Mouse (Mus musculus) E14TG2a.4 (cell line): Measurements from ENCODE around the gene A730071L15Rik.

Experiments used
- H3K27me3 ChIP-seq: 2 replicates; pipeline ENCODE4 v1.6.1; 2014; ENCODE audit warnings: low read length, control low read depth; ENCODE audit not compliant: insufficient read depth
- H3K36me3 ChIP-seq: 2 replicates; pipeline ENCODE4 v1.6.1; 2014; ENCODE audit warnings: low read length, control low read depth; ENCODE audit not compliant: insufficient read depth
- H3K4me1 ChIP-seq: replicated peaks from 2 replicates; pipeline ENCODE4 v1.6.1; 2014; ENCODE audit warnings: low read depth, low read length, control low read depth
- H3K4me3 ChIP-seq: replicated peaks from 2 replicates; pipeline ENCODE4 v1.5.1; 2014; ENCODE audit warnings: mild to moderate bottlenecking, low read length
- H3K9me3 ChIP-seq: 2 replicates; pipeline ENCODE4 v1.6.1; 2014; ENCODE audit warnings: low read length, control low read depth
- CTCF ChIP-seq: conservative IDR thresholded peaks from 2 replicates; pipeline ENCODE4 v1.5.1; 2014; ENCODE audit warnings: low read length
- NANOG ChIP-seq: IDR thresholded peaks from 2 replicates; pipeline ENCODE4 v1.6.1; 2014; ENCODE audit warnings: borderline replicate concordance, low read length, mixed read lengths
- POU5F1 ChIP-seq: IDR thresholded peaks from 2 replicates; pipeline ENCODE4 v1.6.1; 2014; ENCODE audit warnings: low read length, borderline replicate concordance

Gene A730071L15Rik

GRCm38 (mm10) chr11:6199410-6200086, at the start of gene A730071L15Rik:
Gene A730071L15Rik (plus strand): TSS chr11:6200029.
- H3K9me3 ChIP-seq: no peaks in the 10 kb centered on the region
- peaks cover 29% of the 10 kb centered on the region for H3K36me3 ChIP-seq
- peak within 1 kb of the TSS; percentile 100 for H3K4me3 ChIP-seq
- TF ChIP-seq CTCF: no peak
- no peak for TF ChIP-seq NANOG
- no peak for TF ChIP-seq POU5F1
- H3K27me3 ChIP-seq: no peaks in the 10 kb centered on the region
- H3K4me1 ChIP-seq: peaks cover 53% of the 10 kb centered on the region

GRCm38 (mm10) chr11:6152864-6153263, 47.0 kb upstream of the A730071L15Rik start:
- no peak for TF ChIP-seq POU5F1
- TF ChIP-seq CTCF: no peak
- no peak for TF ChIP-seq NANOG
- Histone ChIP-seq H3K9me3 (no peaks in the 10 kb centered on the region), H3K27me3 (no peaks in the 10 kb centered on the region), H3K36me3 (peaks cover 25% of the 10 kb centered on the region), H3K4me3 (no peak overlapping the region), H3K4me1 (peaks cover 56% of the 10 kb centered on the region)

- H3K36me3 ChIP-seq: peaks cover 18% of the 10 kb centered on the region
- peak overlapping the region; percentile 13 for H3K4me3 ChIP-seq
- H3K27me3 ChIP-seq: no peaks in the 10 kb centered on the region
- H3K9me3 ChIP-seq: no peaks in the 10 kb centered on the region
- TF ChIP-seq POU5F1 (no peak), NANOG (no peak), CTCF (no peak)
- peaks cover 65% of the 10 kb centered on the region for H3K4me1 ChIP-seq
Measured at GRCm38 (mm10) chr11:6154211-6154701, 45.6 kb upstream of the A730071L15Rik start.

GRCm38 (mm10) chr11:6156651-6157050, 43.2 kb upstream of the A730071L15Rik start:
- peaks cover 86% of the 10 kb centered on the region for H3K4me1 ChIP-seq
- no peak overlapping the region for H3K4me3 ChIP-seq
- no peaks in the 10 kb centered on the region for H3K36me3 ChIP-seq
- TF ChIP-seq NANOG: no peak
- no peak for TF ChIP-seq CTCF
- no peak for TF ChIP-seq POU5F1
- H3K9me3 ChIP-seq: no peaks in the 10 kb centered on the region
- H3K27me3 ChIP-seq: no peaks in the 10 kb centered on the region

GRCm38 (mm10) chr11:6157119-6157518, 42.7 kb upstream of the A730071L15Rik start:
- H3K4me3 ChIP-seq: no peak overlapping the region
- TF ChIP-seq CTCF: no peak
- no peak for TF ChIP-seq POU5F1
- TF ChIP-seq NANOG: no peak
- no peaks in the 10 kb centered on the region for H3K27me3 ChIP-seq
- H3K36me3 ChIP-seq: no peaks in the 10 kb centered on the region
- H3K9me3 ChIP-seq: no peaks in the 10 kb centered on the region
- peaks cover 87% of the 10 kb centered on the region for H3K4me1 ChIP-seq

- Histone ChIP-seq H3K27me3 (no peaks in the 10 kb centered on the region), H3K4me1 (peaks cover 88% of the 10 kb centered on the region), H3K4me3 (no peak overlapping the region), H3K9me3 (no peaks in the 10 kb centered on the region), H3K36me3 (no peaks in the 10 kb centered on the region)
- no peak for TF ChIP-seq CTCF
- TF ChIP-seq POU5F1: no peak
- no peak for TF ChIP-seq NANOG
Measured at GRCm38 (mm10) chr11:6158515-6158914, 41.3 kb upstream of the A730071L15Rik start.

GRCm38 (mm10) chr11:6159704-6160275, 40.0 kb upstream of the A730071L15Rik start:
- Histone ChIP-seq H3K4me3 (no peak overlapping the region), H3K4me1 (peaks cover 88% of the 10 kb centered on the region), H3K36me3 (0 out of 2 replicates have a peak, but pooled peaks cover 2% of the 10 kb centered on the region), H3K27me3 (no peaks in the 10 kb centered on the region), H3K9me3 (no peaks in the 10 kb centered on the region)
- TF ChIP-seq NANOG (no peak), POU5F1 (no peak), CTCF (no peak)

- Histone ChIP-seq H3K9me3 (no peaks in the 10 kb centered on the region), H3K4me3 (no peak overlapping the region), H3K4me1 (peaks cover 87% of the 10 kb centered on the region), H3K36me3 (peaks cover 9% of the 10 kb centered on the region), H3K27me3 (no peaks in the 10 kb centered on the region)
- no peak for TF ChIP-seq CTCF
- TF ChIP-seq POU5F1: no peak
- no peak for TF ChIP-seq NANOG
Measured at GRCm38 (mm10) chr11:6160663-6161271, 39.1 kb upstream of the A730071L15Rik start.
